Mouse (Mus musculus): ENCODE measurements around the gene Ceacam13. TPM values are rescaled to one million over a fixed set of nuclear protein-coding genes. Genes with fewer than 3 reads are reported as not detected.
"Not testable (repeated sequence)": the region's sequence is repeated elsewhere in the genome, so short reads cannot be mapped to it uniquely, and the experiment has no call there.

Gene Ceacam13
- polyA plus RNA-seq (2016; fragmentation: Nextera tagmentation; extraction: Ambion mirVana), result not detected in 2 replicates

GRCm38 (mm10) chr7:18009589-18009988 lies at the start of gene Ceacam13:
TSS of gene Ceacam13 (plus strand) at chr7:18009889.
- Histone ChIP-seq H3K9ac (no peak within 1 kb of the TSS), H3K9me3 (peaks cover 31% of the 10 kb centered on the region), H3K4me1 (no peaks in the 10 kb centered on the region), H3K36me3 (no peaks in the 10 kb centered on the region), H3K27me3 (replicated peaks) (no peaks in the 10 kb centered on the region), H3K4me2 (replicated peaks) (no peak within 1 kb of the TSS), H3K4me3 (no peak within 1 kb of the TSS), H3K27ac (no peak within 1 kb of the TSS)
- ATAC-seq (ENCODE audit: low FRiP score, low read depth), result no peak
- WGBS, result 81% methylated on average over 4 of the region's 4 CpGs

GRCm38 (mm10) chr7:17971824-17972223 lies 37.9 kb upstream of the Ceacam13 start, which contains the start of gene Ceacam11:
TSS of gene Ceacam11 (plus strand) at chr7:17972124.
- H3K4me1 ChIP-seq, result no peaks in the 10 kb centered on the region
- H3K27ac ChIP-seq, result no peak within 1 kb of the TSS
- H3K4me2 ChIP-seq (replicated peaks), result no peak within 1 kb of the TSS
- H3K9me3 ChIP-seq, result peaks cover 66% of the 10 kb centered on the region
- ATAC-seq (ENCODE audit: low FRiP score, low read depth), result no peak
- H3K9ac ChIP-seq, result no peak within 1 kb of the TSS
- H3K36me3 ChIP-seq, result no peaks in the 10 kb centered on the region
- 86% methylated on average over 4 of the region's 4 CpGs for WGBS
- no peaks in the 10 kb centered on the region for H3K27me3 ChIP-seq (replicated peaks)
- no peak within 1 kb of the TSS for H3K4me3 ChIP-seq

- not testable (repeated sequence) for H3K27me3 ChIP-seq (replicated peaks); H3K27ac ChIP-seq; H3K9ac ChIP-seq; H3K4me1 ChIP-seq; H3K4me2 ChIP-seq (replicated peaks); ATAC-seq (ENCODE audit: low FRiP score, low read depth); H3K36me3 ChIP-seq; H3K4me3 ChIP-seq
- WGBS, result 94% methylated on average over 1 of the region's 1 CpGs
- peaks cover 21% of the 10 kb centered on the region for H3K9me3 ChIP-seq
These were observed 8.6 kb upstream of the Ceacam13 start for GRCm38 (mm10) chr7:18001131-18001530.

- Histone ChIP-seq H3K27ac (no peak within 1 kb of the TSS), H3K4me1 (no peaks in the 10 kb centered on the region), H3K4me2 (replicated peaks) (no peak within 1 kb of the TSS), H3K9me3 (peaks cover 65% of the 10 kb centered on the region), H3K4me3 (no peak within 1 kb of the TSS), H3K27me3 (replicated peaks) (no peaks in the 10 kb centered on the region), H3K9ac (no peak within 1 kb of the TSS), H3K36me3 (no peaks in the 10 kb centered on the region)
- no peak for ATAC-seq (ENCODE audit: low FRiP score, low read depth)
- WGBS, result 89% methylated on average over 1 of the region's 1 CpGs
These were observed 55.9 kb downstream of the Ceacam13 start, which contains the start of gene Ceacam12 for GRCm38 (mm10) chr7:18065629-18066028. TSS of gene Ceacam12 (plus strand) at chr7:18065929.

Small RNA genes lying within 50 kb of the gene (microRNA-seq; reads per million reads assigned to microRNA genes)
- gene Gm22414, result not detected

Other genes with a start within 250 kb of the Ceacam13 start
- not detected in 2 replicates for gene Ceacam14, start 197.3 kb upstream of the Ceacam13 start, polyA plus RNA-seq (2016; fragmentation: Nextera tagmentation; extraction: Ambion mirVana)
- gene Gm5155, start 138.1 kb upstream of the Ceacam13 start, polyA plus RNA-seq (2016; fragmentation: Nextera tagmentation; extraction: Ambion mirVana), result not detected in 2 replicates
- gene Ceacam11, start 37.8 kb upstream of the Ceacam13 start, polyA plus RNA-seq (2016; fragmentation: Nextera tagmentation; extraction: Ambion mirVana), result not detected in 2 replicates
- not detected in 2 replicates for gene Ceacam12, start 56.0 kb downstream of the Ceacam13 start, polyA plus RNA-seq (2016; fragmentation: Nextera tagmentation; extraction: Ambion mirVana)
- gene Igfl3, start 166.6 kb downstream of the Ceacam13 start, polyA plus RNA-seq (2016; fragmentation: Nextera tagmentation; extraction: Ambion mirVana), result not detected in 2 replicates
- not detected in 2 replicates for gene Mill1, start 235.5 kb downstream of the Ceacam13 start, polyA plus RNA-seq (2016; fragmentation: Nextera tagmentation; extraction: Ambion mirVana)